Mouse (Mus musculus) limb, embryonic 12.5 days (tissue): ENCODE data around the gene Hfe2. TPM values are rescaled to one million over a fixed set of nuclear protein-coding genes. Genes with fewer than 3 reads are reported as not detected.
"Not testable (repeated sequence)": the region's sequence is repeated elsewhere in the genome, so short reads cannot be mapped to it uniquely, and the experiment has no call there.

Experiments
- ATAC-seq: fragments of 200-750 bp; cut with Nextera tagmentation; 2 replicates; pipeline ENCODE4 v1.8.0; 2017; ENCODE audit warnings: low read depth, moderate TSS enrichment; ENCODE audit not compliant: insufficient number of reproducible peaks, insufficient read depth, low FRiP score, low TSS enrichment
- H3K27ac ChIP-seq: fragments of 300-500 bp; sonication (generic); 2 replicates; pipeline ENCODE4 v1.5.1; 2016; ENCODE audit warnings: mild to moderate bottlenecking, moderate library complexity
- H3K27me3 ChIP-seq: fragments of 300-500 bp; sonication (generic); 2 replicates; pipeline ENCODE4 v1.6.1; 2016; ENCODE audit warnings: mild to moderate bottlenecking, moderate library complexity
- H3K36me3 ChIP-seq: fragments of 300-500 bp; sonication (generic); 2 replicates; pipeline ENCODE4 v1.6.1; 2016; ENCODE audit warnings: mild to moderate bottlenecking, moderate library complexity
- H3K4me1 ChIP-seq: fragments of 300-500 bp; sonication (generic); replicated peaks from 2 replicates; pipeline ENCODE4 v1.6.1; 2016
- H3K4me2 ChIP-seq: fragments of 300-500 bp; sonication (generic); 2 replicates; pipeline ENCODE4 v1.6.1; 2016; ENCODE audit warnings: mild to moderate bottlenecking, moderate library complexity
- H3K4me3 ChIP-seq: fragments of 300-500 bp; sonication (generic); replicated peaks from 2 replicates; pipeline ENCODE4 v1.5.1; 2016; ENCODE audit warnings: mild to moderate bottlenecking
- H3K9ac ChIP-seq: fragments of 300-500 bp; sonication (generic); replicated peaks from 2 replicates; pipeline ENCODE4 v1.6.1; 2016; ENCODE audit warnings: mild to moderate bottlenecking, moderate library complexity
- H3K9me3 ChIP-seq: fragments of 300-500 bp; sonication (generic); 2 replicates; pipeline ENCODE4 v1.6.1; 2016; ENCODE audit warnings: mild to moderate bottlenecking, moderate library complexity
- WGBS: fragments of 180-500 bp; shearing (Covaris S2); methylation state at CpG from one replicate; pipeline ENCODE4 v1.1.7; 2016; 5-methylcytosine and 5-hydroxymethylcytosine counted together
- polyA plus RNA-seq: library from polyadenylated mRNA; unstranded; fragments of >200 nt; fragmentation: Nextera tagmentation; extraction: Ambion mirVana; gene quantifications from 2 replicates; pipeline ENCODE4 v1.2.1, GENCODE M21; 2016

The Hfe2 gene
- polyA plus RNA-seq, 1 experiment from 2014 or later = 7.8 TPM

DNA sequence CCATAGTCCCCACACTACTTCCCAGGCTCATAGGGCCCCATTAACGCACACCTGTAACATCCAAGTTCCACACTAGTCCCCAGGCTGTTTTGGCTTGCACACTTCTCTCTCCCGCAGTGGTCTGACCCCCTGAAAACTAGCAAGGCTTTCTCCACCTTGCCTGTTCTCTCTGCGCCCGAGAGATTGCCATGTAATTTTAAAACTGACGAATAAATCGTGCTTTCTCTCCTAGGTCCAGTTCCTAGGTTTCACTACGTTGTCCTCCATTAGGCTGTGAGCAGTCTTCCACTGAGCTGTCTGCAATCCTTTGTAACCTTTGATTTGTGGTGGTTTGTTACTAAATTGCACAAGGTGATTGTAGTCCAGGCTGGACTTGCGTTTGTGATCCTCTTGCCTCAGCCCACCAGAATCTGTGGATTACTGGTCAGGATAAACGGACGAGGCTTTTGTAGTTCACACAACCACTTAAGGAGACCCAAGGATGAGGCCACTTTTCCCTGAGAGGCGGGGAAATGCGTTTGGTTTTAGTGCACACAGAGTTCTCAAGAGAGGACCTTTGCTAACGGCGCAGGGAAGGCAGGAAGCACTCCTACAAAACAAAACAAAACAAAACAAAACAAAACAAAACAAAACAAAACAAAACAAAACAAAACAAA is 28.2 kb upstream of the Hfe2 start:
- not testable (repeated sequence) for H3K9me3 ChIP-seq, H3K4me1 ChIP-seq, H3K36me3 ChIP-seq, ATAC-seq, H3K27me3 ChIP-seq, H3K27ac ChIP-seq
- 16% methylated on average over 14 of the region's 14 CpGs for WGBS
- Histone ChIP-seq H3K4me3 (peak overlapping the region; percentile 46), H3K4me2 (peak overlapping the region; percentile 70), H3K9ac (0 out of 2 replicates have a peak overlapping the region, but pooled peaks have one; percentile 46)

DNA sequence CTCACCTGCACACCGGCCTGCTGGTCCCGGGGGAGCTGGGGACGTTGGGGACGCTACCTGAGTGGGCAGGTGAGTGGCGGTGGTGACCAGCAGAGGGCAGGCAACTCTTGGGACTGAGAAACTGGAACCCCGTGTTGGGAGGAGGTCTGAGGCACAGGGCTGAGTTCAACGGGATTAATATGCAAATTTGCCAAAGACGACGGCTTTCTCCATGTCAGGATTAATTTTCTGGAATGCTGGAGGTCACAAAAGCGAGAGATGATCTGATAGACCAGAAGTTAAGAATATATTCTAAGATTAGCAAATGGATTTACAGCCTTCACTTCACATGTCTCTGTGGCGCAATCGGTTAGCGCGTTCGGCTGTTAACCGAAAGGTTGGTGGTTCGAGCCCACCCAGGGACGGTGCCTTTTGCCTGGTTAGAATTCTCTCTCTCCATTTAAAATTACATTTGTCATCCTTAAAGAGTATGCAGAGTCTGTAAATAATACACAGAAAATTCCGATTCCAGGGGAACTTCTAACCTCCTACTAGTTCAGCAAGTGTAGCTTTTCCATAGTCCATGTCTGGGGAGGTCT is 27.4 kb upstream of the Hfe2 start:
- Histone ChIP-seq H3K36me3 (no peaks in the 10 kb centered on the region), H3K4me1 (no peaks in the 10 kb centered on the region), H3K4me2 (peak overlapping the region; percentile 70), H3K4me3 (peak overlapping the region; percentile 46), H3K27ac (no peak overlapping the region), H3K27me3 (no peaks in the 10 kb centered on the region), H3K9ac (peak overlapping the region; percentile 46; the same call in 1 of the 2 replicates), H3K9me3 (no peaks in the 10 kb centered on the region)
- no peak for ATAC-seq
- WGBS = under 1% methylated on average over 19 of the region's 19 CpGs

DNA sequence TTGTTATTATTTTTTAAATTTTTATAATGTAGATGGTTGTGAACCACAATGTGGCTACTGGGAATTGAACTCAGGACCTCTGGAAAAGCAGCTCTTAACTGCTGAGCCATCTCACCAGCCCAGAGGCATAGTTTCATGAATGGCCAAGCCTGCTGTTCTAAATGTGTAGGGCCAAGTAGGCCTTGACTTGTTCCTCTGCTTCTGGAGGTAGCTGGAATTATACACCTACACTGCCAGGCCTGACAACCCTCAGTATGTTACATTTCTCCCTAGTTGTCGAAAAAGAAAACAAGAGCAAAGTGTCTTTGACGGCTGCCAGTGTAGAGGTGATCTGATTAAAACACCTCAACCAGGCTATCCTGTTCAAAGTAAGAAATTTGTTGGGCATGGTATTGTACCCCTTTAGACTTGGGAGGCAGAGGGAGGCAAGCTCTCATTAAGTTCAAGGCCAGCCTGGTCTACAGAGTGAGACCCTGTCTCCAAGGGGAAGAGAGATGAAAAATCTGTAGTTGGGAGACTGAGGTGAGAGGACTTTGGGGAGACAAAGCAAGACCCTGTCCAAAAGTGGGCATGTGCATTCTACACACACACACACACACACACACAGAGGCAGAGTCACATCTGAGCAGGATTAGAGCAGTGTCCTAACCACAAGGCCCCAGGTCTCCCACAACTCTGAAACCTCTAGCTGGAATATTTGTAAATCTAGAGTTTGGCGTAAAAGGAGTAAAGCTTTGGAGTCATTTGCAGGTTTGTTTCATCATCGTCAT is 26.3 kb upstream of the Hfe2 start:
- ATAC-seq = no peak
- Histone ChIP-seq H3K9ac (no peak overlapping the region), H3K4me3 (peak overlapping the region; percentile 63), H3K4me1 (no peaks in the 10 kb centered on the region), H3K9me3 (no peaks in the 10 kb centered on the region), H3K36me3 (no peaks in the 10 kb centered on the region), H3K27me3 (no peaks in the 10 kb centered on the region), H3K4me2 (peak overlapping the region; percentile 54; the same call in 1 of the 2 replicates), H3K27ac (no peak overlapping the region)
- 86% methylated on average over 4 of the region's 4 CpGs for WGBS

DNA sequence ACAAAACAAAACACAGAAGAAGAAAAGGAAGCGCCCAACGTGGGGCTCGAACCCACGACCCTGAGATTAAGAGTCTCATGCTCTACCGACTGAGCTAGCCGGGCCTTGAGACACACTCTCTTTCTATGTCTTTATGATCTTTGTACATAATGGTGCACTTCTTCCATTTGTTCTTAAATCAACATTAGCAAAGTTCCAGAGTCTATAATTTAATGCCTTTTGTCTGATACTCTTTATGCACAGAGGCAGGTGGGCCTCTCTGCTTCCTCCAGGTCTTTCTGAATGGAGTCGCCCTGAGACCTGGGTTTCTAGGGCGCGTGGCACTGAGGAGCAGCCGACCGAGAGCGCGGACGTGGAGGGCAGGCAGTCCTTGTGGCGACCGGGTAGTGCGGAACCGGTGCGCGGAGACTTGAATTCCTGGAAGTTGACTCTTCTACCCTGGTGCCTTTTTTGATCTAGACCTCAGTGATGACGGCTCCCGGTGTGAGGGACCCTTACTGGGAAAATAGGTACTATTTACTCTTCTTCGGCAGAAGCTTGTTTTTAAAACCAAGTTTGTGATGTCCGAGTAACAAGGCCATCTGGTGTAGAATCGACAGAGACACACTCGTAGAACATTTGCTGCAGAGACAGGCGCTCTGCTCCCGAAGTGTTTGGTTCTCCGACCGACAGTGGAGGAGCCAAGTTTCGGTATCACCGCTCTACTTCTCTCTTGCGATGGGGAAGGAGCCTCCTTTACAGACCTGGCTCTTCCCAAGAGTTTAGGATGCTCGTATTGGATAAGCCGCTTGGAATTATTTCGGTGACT is 25.3 kb upstream of the Hfe2 start:
- H3K36me3 ChIP-seq = no peaks in the 10 kb centered on the region
- ATAC-seq = peak; percentile 22; the same call in 1 of the 2 replicates
- under 1% methylated on average over 36 of the region's 36 CpGs for WGBS
- peak overlapping the region; percentile 54 for H3K4me2 ChIP-seq
- H3K9ac ChIP-seq = peak overlapping the region; percentile 69
- H3K27ac ChIP-seq = peak overlapping the region; percentile 88
- H3K4me3 ChIP-seq = peak overlapping the region; percentile 63
- H3K27me3 ChIP-seq = no peaks in the 10 kb centered on the region
- H3K9me3 ChIP-seq = no peaks in the 10 kb centered on the region
- no peaks in the 10 kb centered on the region for H3K4me1 ChIP-seq

DNA sequence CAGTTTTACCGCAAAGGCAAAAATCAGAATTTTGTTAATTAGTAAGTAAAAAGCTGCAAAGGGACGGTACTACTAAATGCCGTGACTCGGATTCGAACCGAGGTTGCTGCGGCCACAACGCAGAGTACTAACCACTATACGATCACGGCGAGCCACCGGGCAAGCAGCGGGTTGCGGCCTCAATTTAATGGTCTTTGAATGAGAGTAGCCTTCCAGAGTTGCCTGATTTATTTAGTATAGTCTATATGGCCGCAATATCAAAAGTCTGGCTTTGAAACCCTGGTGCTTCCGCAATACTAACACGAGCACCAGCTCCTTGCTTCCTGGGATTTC is 24.7 kb upstream of the Hfe2 start:
- peak overlapping the region; percentile 92 for H3K4me2 ChIP-seq
- no peaks in the 10 kb centered on the region for H3K4me1 ChIP-seq
- peak overlapping the region; percentile 69 for H3K9ac ChIP-seq
- H3K27me3 ChIP-seq = no peaks in the 10 kb centered on the region
- H3K4me3 ChIP-seq = peak overlapping the region; percentile 63
- peak; percentile 58 for ATAC-seq
- WGBS = under 1% methylated on average over 17 of the region's 17 CpGs
- H3K9me3 ChIP-seq = no peaks in the 10 kb centered on the region
- H3K36me3 ChIP-seq = no peaks in the 10 kb centered on the region
- peak overlapping the region; percentile 89 for H3K27ac ChIP-seq

DNA sequence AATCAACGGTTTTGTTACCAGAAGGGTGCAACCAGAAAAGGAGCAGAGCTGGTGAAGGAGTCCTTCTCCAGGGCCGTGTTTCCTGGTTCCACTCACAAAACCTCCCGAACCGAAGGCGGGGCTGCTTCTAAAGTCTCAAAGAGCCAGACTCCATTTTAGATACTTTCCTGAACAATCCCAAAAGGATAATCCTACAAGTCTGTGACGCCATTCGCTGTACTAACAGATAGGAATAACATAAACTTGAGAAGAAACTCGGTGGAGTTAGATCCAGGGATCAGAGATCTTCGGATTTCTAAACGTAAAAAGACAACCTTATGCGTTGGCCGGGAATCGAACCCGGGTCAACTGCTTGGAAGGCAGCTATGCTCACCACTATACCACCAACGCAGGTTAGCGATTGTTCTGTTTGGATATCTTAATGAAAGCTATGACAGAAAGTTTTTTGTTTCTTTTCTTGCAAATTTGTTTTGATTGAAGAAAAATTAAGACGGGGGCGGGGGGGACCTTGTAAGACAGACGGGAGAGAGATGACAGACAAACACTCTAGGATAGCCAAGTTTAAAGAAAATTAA is 24.2 kb upstream of the Hfe2 start:
- Histone ChIP-seq H3K27ac (peak overlapping the region; percentile 89), H3K36me3 (no peaks in the 10 kb centered on the region), H3K4me2 (peak overlapping the region; percentile 92), H3K4me3 (peak overlapping the region; percentile 63), H3K27me3 (no peaks in the 10 kb centered on the region), H3K9ac (peak overlapping the region; percentile 68), H3K9me3 (no peaks in the 10 kb centered on the region), H3K4me1 (no peaks in the 10 kb centered on the region)
- under 1% methylated on average over 19 of the region's 19 CpGs for WGBS
- ATAC-seq = peak; percentile 52

DNA sequence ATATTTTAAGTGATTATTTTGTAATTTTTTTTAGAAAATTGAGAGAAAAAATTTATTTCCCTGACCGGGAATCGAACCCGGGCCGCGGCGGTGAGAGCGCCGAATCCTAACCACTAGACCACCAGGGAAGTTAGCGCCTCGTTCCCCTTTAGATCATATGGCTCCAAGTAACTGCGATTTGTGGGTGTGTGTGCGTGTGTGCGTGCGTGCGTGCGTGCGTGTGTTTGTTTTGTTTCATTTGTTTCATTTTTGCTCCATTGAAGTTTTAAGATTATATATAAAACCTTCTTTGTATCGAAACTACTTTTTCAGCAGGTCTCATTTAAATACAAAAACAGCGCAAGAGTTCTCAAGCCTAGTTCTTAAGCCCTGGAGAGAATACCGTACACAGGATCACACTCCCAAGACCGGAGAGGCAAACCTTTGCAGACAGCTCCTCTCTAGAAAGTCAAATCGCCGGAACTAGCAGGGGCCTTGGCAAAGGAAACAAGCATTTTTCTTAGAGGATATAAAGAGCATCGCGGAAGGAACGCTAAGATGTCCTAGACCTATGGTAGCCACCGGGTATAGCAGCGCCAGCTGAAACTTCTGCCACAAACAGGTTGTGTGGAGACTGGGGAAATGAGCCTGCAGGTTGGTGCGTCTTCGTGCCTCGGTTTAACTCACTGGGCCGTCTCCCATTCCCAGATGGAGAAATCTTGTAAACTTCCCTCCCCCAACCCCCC is 23.4 kb upstream of the Hfe2 start:
- Histone ChIP-seq H3K4me2 (peak overlapping the region; percentile 92), H3K36me3 (no peaks in the 10 kb centered on the region), H3K4me1 (no peaks in the 10 kb centered on the region), H3K9ac (peak overlapping the region; percentile 62), H3K9me3 (no peaks in the 10 kb centered on the region), H3K27ac (peak overlapping the region; percentile 85), H3K27me3 (no peaks in the 10 kb centered on the region), H3K4me3 (peak overlapping the region; percentile 63)
- WGBS = under 1% methylated on average over 32 of the region's 32 CpGs
- peak; percentile 77; the same call in 1 of the 2 replicates for ATAC-seq

DNA sequence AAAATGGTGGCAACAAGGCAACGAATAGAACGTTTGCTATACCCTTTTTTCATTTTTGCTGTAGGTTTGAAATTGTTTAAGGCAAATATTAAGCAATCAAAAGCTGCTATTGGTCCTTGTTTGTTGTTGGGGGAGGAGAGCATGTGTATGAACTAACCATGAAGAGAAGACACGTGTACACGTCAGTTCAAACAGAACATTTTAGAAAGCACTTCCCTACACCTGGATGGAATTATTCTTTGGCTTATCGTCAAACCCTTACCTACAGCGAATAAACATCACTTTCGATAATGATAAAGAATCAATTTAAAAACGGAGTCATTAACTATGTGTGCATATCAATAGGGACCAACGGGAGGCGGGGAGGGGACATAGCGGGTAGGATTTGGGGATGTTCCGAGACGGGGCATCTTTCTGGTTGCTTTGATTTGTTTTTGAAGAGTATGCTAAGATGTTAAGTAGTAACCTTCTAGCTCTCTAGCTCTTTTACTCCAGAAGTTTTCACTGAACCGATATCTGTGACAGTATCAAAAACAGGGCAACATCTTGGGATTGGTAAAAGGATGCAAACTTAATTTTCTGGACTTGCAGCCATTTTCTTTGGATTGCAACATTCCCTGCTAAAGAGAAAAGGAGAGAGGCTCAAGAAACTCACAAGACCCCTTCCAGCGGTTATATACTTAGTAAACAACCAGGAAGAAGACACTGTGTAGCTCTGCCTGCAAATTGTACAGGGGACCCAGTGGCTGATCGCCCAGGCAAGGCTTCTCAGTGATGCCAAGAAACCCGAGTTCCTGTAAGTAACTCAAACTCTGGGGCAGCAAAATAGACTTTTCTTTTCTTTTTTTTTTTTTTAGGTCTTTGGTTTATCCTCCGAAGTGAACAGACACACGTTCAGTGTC is 22.5 kb upstream of the Hfe2 start:
- H3K9me3 ChIP-seq = no peaks in the 10 kb centered on the region
- ATAC-seq = no peak
- H3K4me3 ChIP-seq = peak overlapping the region; percentile 63
- H3K4me2 ChIP-seq = peak overlapping the region; percentile 92
- peak overlapping the region; percentile 62 for H3K9ac ChIP-seq
- H3K27ac ChIP-seq = peak overlapping the region; percentile 85
- no peaks in the 10 kb centered on the region for H3K36me3 ChIP-seq
- no peaks in the 10 kb centered on the region for H3K27me3 ChIP-seq
- WGBS = under 1% methylated on average over 19 of the region's 19 CpGs
- no peaks in the 10 kb centered on the region for H3K4me1 ChIP-seq

DNA sequence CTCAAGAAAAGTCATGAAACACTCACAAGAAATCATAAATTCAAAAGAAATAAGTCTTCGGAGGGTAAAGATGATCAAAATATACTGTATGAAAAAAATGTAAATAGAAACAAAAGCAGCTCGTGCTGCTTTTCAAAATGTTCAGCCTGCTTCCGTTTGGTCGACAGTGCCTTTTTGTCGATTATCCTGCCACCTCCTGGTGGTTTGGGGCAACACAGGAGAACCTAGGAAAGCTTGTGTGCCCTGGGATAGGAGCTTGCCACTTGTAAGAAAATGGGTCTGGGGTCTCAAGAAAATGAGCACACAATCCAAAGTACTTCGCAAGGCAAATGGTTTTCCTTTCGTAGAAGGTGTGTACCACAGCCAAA is 21.9 kb upstream of the Hfe2 start:
- Histone ChIP-seq H3K4me3 (peak overlapping the region; percentile 63), H3K4me2 (peak overlapping the region; percentile 92), H3K27ac (no peak overlapping the region), H3K36me3 (no peaks in the 10 kb centered on the region), H3K4me1 (no peaks in the 10 kb centered on the region), H3K9me3 (no peaks in the 10 kb centered on the region), H3K9ac (no peak overlapping the region), H3K27me3 (no peaks in the 10 kb centered on the region)
- 2% methylated on average over 7 of the region's 7 CpGs for WGBS
- ATAC-seq = no peak
